Mouse (Mus musculus) hindbrain, embryonic 10.5 days (tissue): ENCODE data around the gene Cnot1. TPM values are rescaled to one million over a fixed set of nuclear protein-coding genes. Genes with fewer than 3 reads are reported as not detected.

ENCODE experiments used
- DNase-seq: peaks from one replicate; pipeline ENCODE4 v3.0.0-alpha.2; 2017; ENCODE audit warnings: low spot score
- H3K27ac ChIP-seq: fragments of 300-500 bp; sonication (generic); 2 replicates; pipeline ENCODE4 v1.5.1; 2016; ENCODE audit warnings: mild to moderate bottlenecking, moderate library complexity
- H3K27me3 ChIP-seq: fragments of 300-500 bp; sonication (generic); 2 replicates; pipeline ENCODE4 v1.6.1; 2016; ENCODE audit warnings: mild to moderate bottlenecking; ENCODE audit not compliant: poor library complexity, insufficient read depth, severe bottlenecking
- H3K36me3 ChIP-seq: fragments of 300-500 bp; sonication (generic); 2 replicates; pipeline ENCODE4 v1.6.1; 2016; ENCODE audit warnings: mild to moderate bottlenecking, moderate library complexity
- H3K4me1 ChIP-seq: fragments of 300-500 bp; sonication (generic); replicated peaks from 2 replicates; pipeline ENCODE4 v1.6.1; 2016; ENCODE audit warnings: mild to moderate bottlenecking
- H3K4me3 ChIP-seq: fragments of 300-500 bp; sonication (generic); 2 replicates; pipeline ENCODE4 v1.5.1; 2016; ENCODE audit warnings: mild to moderate bottlenecking, moderate library complexity
- H3K9me3 ChIP-seq: fragments of 300-500 bp; sonication (generic); 2 replicates; pipeline ENCODE4 v1.6.1; 2016; ENCODE audit warnings: mild to moderate bottlenecking, moderate library complexity
- WGBS: fragments of 180-500 bp; shearing (Covaris S2); methylation state at CpG from one replicate; pipeline ENCODE4 v1.1.7; 2016; 5-methylcytosine and 5-hydroxymethylcytosine counted together
- polyA plus RNA-seq: library from polyadenylated mRNA; unstranded; fragments of >200 nt; fragmentation: Nextera tagmentation; extraction: Ambion mirVana; gene quantifications from 2 replicates; pipeline ENCODE4 v1.2.1, GENCODE M21; 2016

The Cnot1 gene
- polyA plus RNA-seq, 1 experiment from 2014 or later: 77.3 TPM

DNA sequence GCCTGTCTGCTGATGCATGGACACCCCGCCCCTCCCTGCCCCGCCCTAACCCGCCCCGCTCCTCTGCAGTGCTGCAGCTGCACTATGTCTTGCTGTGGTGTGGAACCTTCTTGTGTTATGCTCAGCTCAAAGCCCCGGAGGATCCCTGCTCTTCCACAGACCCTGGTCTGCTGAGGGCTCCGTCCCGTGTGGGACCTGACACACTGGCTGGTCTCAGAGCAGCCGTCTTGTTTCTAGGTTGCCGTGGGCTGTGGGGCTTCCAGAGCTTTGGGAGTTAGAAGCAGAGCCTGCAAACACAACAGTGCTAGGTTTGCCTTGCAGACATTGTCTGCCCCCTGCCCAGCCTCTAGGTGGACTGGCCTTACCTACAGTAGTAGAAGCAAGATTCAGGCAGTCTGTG is 94.9 kb downstream of the Cnot1 start:
- peaks cover 24% of the 10 kb centered on the region for H3K4me1 ChIP-seq
- H3K36me3 ChIP-seq: peaks cover 35% of the 10 kb centered on the region
- H3K4me3 ChIP-seq: no peak overlapping the region
- DNase-seq: no peak
- 89% methylated on average over 9 of the region's 9 CpGs for WGBS
- H3K9me3 ChIP-seq: no peaks in the 10 kb centered on the region
- 0 out of 2 replicates have a peak overlapping the region, but pooled peaks have one; percentile 12 for H3K27ac ChIP-seq
- H3K27me3 ChIP-seq: no peaks in the 10 kb centered on the region

DNA sequence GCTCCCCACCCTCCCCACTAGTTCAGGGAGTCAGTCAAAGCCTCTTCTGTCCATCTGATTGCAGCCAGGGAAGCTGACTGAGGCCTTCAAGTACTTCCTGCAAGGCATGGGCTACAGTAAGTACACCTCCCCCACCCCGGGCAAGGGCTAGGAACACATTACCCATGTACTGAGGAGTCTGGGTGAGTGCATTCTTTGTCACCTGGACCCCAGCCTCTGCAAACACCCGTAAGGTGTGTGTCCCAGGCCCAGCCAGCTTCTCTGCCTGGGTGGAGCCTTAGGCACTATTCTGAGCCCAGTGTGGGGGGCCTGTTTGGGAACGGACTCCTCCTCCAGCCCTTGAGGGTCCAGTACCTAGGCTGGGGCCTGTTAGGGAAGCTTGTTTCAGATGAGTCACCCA is 96.2 kb downstream of the Cnot1 start:
- Histone ChIP-seq H3K27me3 (no peaks in the 10 kb centered on the region), H3K27ac (no peak overlapping the region), H3K9me3 (no peaks in the 10 kb centered on the region), H3K36me3 (peaks cover 32% of the 10 kb centered on the region), H3K4me3 (no peak overlapping the region), H3K4me1 (peaks cover 11% of the 10 kb centered on the region)
- WGBS: 79% methylated on average over 3 of the region's 3 CpGs
- DNase-seq: no peak

DNA sequence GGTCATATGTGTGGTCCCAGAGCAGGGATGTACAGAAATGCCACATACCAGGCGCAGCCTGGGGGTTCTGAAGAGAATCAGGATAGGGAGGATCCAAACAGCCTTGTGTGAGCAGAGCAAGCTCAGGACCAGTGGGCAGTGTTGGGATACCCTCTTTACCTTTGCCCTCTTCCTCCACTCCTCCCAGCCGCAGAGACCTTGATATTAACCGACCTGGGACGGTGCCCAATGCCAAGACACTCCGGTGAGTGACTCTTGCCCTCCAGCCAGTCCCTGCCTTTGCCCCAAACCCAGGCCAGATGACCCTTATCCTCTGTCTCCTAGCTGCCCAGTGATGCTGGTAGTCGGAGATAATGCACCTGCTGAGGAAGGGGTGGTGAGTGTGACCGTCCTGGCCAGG is 97.7 kb downstream of the Cnot1 start:
- Histone ChIP-seq H3K27me3 (no peaks in the 10 kb centered on the region), H3K9me3 (no peaks in the 10 kb centered on the region), H3K27ac (no peak overlapping the region), H3K36me3 (peaks cover 27% of the 10 kb centered on the region), H3K4me1 (peaks cover 1% of the 10 kb centered on the region), H3K4me3 (no peak overlapping the region)
- WGBS: 85% methylated on average over 7 of the region's 7 CpGs
- no peak for DNase-seq

DNA sequence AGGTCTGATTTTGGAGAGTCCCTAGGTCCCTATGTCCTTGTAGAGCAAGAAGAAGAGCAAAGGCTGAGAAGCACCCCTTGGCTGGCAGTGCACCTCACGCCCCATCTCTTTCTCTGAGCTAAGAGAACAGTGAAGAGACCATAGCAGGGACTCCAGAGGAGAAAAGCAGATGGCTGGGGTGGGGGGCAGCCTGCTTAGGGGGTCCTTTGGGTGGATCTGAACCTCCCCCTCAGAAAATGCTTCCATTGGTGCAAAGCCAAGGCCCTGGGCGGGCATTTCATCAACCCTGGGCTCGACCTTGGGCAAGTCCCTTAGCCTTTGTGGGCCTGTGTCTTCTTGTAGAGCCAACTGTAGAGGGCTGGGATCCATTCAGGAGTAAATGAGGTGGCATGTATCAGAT is 102.7 kb downstream of the Cnot1 start:
- DNase-seq: no peak
- H3K36me3 ChIP-seq: no peaks in the 10 kb centered on the region
- H3K4me3 ChIP-seq: peak overlapping the region; percentile 67; the same call in 1 of the 2 replicates
- WGBS: 88% methylated on average over 3 of the region's 3 CpGs
- no peaks in the 10 kb centered on the region for H3K9me3 ChIP-seq
- peaks cover 38% of the 10 kb centered on the region for H3K4me1 ChIP-seq
- H3K27ac ChIP-seq: no peak overlapping the region
- H3K27me3 ChIP-seq: peaks cover 18% of the 10 kb centered on the region

DNA sequence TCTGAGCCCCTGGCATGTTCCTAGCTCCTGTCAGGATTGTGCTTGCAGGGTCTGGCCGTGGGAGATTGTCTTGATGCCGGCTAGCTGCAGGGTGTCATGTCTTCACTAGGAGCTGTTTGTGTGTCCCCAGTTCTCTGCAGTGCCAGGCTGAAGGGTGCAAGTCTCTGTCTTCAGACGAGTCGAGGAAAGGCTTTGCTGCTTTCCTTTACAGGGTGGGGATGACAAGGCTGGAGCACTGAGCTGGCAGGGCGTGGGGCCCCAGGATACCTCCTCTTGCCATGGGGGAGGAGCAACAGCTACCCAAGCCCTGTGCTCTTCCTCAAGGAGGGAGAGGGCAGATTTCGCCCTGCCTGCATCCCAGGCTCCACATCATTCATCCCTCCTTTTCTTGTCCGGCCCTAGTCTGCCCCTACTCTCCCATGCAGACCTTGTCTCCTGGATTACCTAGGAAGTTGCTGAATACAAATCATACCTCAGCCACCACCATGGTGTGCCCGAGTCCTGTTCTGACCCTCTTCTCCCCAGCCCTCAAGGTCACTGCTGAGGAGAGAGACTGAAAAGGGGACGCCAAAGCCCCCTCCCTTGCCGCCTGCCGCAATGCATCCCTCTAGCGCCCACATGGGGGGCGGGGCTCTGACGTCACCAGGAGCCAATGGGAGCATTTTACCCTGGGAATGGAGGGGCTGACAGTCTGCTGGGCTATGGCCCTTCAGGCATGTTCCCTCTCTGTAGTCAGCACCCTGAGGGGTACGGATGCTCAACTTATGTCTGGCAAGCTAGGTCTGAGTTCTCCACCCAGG is 103.6 kb downstream of the Cnot1 start:
- H3K9me3 ChIP-seq: no peaks in the 10 kb centered on the region
- peak overlapping the region; percentile 82 for H3K27ac ChIP-seq
- WGBS: 4% methylated on average over 15 of the region's 15 CpGs
- H3K27me3 ChIP-seq: peaks cover 18% of the 10 kb centered on the region
- peak overlapping the region; percentile 67 for H3K4me3 ChIP-seq
- peaks cover 38% of the 10 kb centered on the region for H3K4me1 ChIP-seq
- H3K36me3 ChIP-seq: no peaks in the 10 kb centered on the region
- peak; percentile 80 for DNase-seq

DNA sequence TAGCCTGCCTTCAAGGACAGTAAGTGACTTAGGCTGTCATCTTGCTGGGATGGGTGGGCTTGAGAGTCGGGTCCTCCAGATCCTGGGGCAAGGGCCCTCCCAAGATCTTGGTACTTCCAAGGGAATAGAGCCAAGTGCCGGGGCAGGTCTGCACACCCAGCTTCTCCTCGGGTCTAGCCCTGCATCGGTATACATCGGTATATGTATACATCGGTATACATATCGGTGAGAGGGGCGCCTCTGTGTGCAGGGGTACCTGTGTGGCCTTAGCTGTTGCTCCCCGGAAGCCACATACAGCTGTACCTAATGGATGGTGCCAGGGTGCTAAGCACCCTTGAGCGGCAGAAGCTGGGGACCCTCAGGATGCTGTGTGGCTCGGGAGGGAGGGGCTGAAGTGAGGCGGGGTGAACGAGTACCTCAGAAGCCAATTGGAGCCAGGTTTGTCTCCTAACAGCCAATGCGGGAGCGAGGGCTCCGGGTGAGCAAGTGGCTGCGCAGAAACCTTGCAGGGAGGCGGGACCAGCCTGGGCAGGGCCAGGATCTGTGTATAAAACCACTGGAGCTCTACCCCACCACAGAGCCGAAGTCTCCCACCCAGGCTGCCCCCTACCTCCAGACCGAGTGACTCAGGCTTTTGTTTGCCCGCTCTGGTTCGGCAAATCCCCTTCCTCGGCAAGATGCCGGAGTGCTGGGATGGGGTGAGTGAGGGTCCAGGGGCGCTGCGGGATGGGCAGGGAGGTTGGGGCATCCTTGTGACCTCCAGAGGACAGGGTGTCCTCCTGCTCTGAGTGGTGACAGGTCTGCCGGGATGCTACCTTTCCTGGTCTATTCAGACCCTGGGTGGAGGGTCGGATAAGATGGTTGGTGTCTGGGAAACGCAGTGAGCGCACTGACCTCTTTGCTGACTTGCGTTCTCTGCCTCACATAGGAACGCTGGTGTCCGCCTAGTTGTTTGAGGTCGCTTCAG is 104.5 kb downstream of the Cnot1 start:
- Histone ChIP-seq H3K36me3 (no peaks in the 10 kb centered on the region), H3K27me3 (peaks cover 21% of the 10 kb centered on the region), H3K27ac (peak overlapping the region; percentile 82), H3K9me3 (no peaks in the 10 kb centered on the region), H3K4me1 (peaks cover 38% of the 10 kb centered on the region), H3K4me3 (peak overlapping the region; percentile 67)
- DNase-seq: peak; percentile 90
- 3% methylated on average over 34 of the region's 34 CpGs for WGBS

DNA sequence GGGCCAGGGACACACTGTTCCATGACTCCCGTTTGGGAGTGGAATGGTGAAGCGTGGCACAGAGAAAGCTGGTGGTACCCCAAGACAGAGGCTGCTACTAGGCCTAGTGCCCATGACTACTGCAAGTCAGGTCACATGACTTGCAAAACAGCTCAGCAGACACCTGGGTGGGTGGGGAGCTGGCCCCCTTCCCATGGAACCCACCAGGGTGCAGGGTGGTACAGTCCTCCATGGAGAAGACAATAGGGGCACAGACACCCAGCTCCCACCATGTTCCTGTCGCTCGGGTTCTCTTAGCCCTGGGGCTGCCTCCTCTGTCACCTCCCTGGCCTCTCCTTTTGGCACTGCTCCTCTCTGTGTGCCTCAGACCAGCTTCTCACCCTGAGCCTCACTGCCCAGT is 105.5 kb downstream of the Cnot1 start:
- Histone ChIP-seq H3K27ac (no peak overlapping the region), H3K9me3 (no peaks in the 10 kb centered on the region), H3K4me3 (0 out of 2 replicates have a peak overlapping the region, but pooled peaks have one; percentile 67), H3K27me3 (peaks cover 26% of the 10 kb centered on the region), H3K36me3 (no peaks in the 10 kb centered on the region), H3K4me1 (peaks cover 38% of the 10 kb centered on the region)
- 80% methylated on average over 4 of the region's 4 CpGs for WGBS
- no peak for DNase-seq

DNA sequence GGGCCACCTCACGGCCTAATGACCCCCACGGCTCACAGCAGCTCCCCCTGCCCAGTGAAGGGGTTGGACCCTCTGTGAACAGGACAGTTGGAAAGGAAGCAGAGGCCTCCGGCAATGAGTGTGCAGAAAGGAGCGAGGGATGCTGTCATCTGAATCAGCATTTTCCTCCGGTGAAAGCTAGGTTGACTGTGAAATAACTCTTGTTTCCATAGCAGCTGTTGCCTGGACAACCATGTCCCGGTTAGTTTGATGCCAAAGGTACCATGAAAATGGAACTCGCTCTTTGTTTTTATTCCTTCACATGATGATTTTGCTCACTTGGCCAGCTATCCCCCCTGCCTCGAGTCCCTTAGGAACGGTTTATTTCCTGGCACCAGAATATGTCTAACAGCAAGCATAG is 107.0 kb downstream of the Cnot1 start:
- 62% methylated on average over 9 of the region's 9 CpGs for WGBS
- H3K9me3 ChIP-seq: no peaks in the 10 kb centered on the region
- peaks cover 40% of the 10 kb centered on the region for H3K27me3 ChIP-seq
- no peaks in the 10 kb centered on the region for H3K36me3 ChIP-seq
- no peak overlapping the region for H3K4me3 ChIP-seq
- H3K4me1 ChIP-seq: peaks cover 39% of the 10 kb centered on the region
- H3K27ac ChIP-seq: no peak overlapping the region
- DNase-seq: no peak

DNA sequence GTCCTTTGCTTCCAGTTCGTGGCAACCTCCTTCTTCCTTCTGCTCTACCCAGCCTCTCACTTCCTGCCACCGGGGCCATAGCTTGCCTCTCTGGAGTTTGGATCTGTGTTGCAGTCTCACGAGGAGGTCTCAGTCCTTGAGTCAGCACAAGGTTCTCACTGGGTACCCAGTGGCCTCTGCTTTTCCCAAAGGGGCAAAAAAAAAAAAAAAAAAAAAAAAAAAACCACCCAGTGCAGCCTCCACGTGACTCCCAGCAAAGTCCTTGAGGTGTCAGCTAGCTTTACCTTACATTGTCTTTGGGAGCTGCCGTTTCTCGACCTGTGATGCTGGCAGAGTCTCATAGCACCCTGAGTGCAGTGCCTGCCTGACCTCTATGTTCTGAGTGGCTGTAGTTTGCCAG is 109.1 kb downstream of the Cnot1 start:
- H3K4me3 ChIP-seq: no peak overlapping the region
- H3K36me3 ChIP-seq: no peaks in the 10 kb centered on the region
- no peak for DNase-seq
- 48% methylated on average over 6 of the region's 6 CpGs for WGBS
- H3K27me3 ChIP-seq: peaks cover 57% of the 10 kb centered on the region
- H3K4me1 ChIP-seq: peaks cover 38% of the 10 kb centered on the region
- H3K27ac ChIP-seq: no peak overlapping the region
- no peaks in the 10 kb centered on the region for H3K9me3 ChIP-seq

DNA sequence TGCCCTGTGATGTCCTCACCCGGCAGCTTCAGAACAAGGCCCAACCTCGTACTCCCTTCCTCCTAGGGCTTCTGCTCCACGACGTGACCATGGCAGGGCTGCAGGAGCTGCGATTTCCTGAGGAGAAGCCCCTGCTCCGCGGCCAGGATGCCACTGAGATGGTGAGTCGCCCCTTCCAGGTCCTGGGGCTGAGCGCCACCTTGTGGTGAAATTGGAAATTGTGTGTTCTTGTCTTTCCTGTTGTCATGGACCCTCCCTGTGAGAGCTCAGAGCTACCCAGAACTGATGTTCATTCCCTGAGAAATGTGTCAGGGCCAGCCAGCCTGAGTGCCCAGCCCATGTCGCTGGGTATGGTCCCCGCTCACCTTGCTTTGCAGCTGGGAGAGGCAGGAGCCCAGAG is 110.1 kb downstream of the Cnot1 start:
- Histone ChIP-seq H3K4me3 (peak overlapping the region; percentile 3; the same call in 1 of the 2 replicates), H3K36me3 (no peaks in the 10 kb centered on the region), H3K4me1 (peaks cover 29% of the 10 kb centered on the region), H3K27ac (no peak overlapping the region), H3K9me3 (no peaks in the 10 kb centered on the region), H3K27me3 (peaks cover 56% of the 10 kb centered on the region)
- DNase-seq: peak; percentile 91
- WGBS: 2% methylated on average over 11 of the region's 11 CpGs

DNA sequence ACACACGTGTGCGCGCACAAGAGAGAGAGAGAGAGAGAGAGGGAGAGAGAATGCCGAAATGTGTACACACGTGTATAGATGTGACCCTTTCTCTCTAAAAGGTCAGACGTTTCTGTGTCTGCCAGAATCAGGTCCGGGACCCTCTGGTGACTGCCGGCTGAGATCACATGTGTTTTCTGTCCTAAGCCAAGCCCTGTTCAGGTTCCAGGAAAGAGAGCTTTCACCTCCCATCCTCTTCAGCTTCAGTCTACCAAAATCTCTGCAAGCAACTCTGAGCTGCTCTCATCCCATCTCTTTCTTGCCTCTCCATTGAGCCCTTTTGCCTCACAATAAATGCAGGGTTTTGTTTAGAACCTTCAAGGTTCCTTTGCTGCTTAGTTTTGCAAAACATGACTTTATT is 110.6 kb downstream of the Cnot1 start:
- Histone ChIP-seq H3K9me3 (no peaks in the 10 kb centered on the region), H3K27me3 (peaks cover 52% of the 10 kb centered on the region), H3K36me3 (no peaks in the 10 kb centered on the region), H3K4me1 (peaks cover 27% of the 10 kb centered on the region), H3K4me3 (peak overlapping the region; percentile 3; the same call in 1 of the 2 replicates), H3K27ac (no peak overlapping the region)
- WGBS: 59% methylated on average over 8 of the region's 8 CpGs
- no peak for DNase-seq

DNA sequence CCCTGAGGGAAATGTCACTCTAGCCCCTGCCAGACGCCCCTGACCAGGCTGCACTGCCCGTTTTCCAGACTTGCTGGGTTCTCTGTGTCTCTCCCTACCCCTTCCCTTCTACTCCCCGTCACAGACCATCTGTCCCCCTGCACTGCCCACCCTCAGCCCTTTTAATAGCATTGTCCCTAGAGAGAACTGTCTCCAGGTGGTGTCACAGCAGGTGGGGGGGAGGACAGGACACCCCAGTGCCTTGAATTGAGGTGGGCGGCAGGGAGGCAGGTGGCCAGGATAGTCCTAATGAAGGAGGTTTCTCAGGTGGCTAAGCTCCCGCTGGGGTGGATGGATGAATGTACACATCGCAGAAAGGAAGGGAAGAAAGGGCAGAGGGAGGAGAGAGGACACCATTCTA is 112.6 kb downstream of the Cnot1 start:
- H3K36me3 ChIP-seq: no peaks in the 10 kb centered on the region
- H3K9me3 ChIP-seq: no peaks in the 10 kb centered on the region
- H3K4me3 ChIP-seq: no peak overlapping the region
- peaks cover 44% of the 10 kb centered on the region for H3K27me3 ChIP-seq
- DNase-seq: no peak
- WGBS: 11% methylated on average over 6 of the region's 6 CpGs
- H3K27ac ChIP-seq: peak overlapping the region; percentile 64; the same call in 1 of the 2 replicates
- peaks cover 15% of the 10 kb centered on the region for H3K4me1 ChIP-seq
